Mouse (Mus musculus) embryo, embryonic 11.5 days (tissue): ENCODE results near the gene Thrb.
A peak's percentile ranks its signal among the peaks of the same experiment; 100 is the strongest.

ENCODE experiments used
- DNase-seq: peaks from one replicate; pipeline ENCODE4 v3.0.0-alpha.2; 2012; ENCODE audit warnings: low read depth, low spot score

Thrb gene

GRCm38 (mm10) chr14:17713297-17713904 is 53.3 kb downstream of the Thrb start:
- DNase-seq = no peak

DNA sequence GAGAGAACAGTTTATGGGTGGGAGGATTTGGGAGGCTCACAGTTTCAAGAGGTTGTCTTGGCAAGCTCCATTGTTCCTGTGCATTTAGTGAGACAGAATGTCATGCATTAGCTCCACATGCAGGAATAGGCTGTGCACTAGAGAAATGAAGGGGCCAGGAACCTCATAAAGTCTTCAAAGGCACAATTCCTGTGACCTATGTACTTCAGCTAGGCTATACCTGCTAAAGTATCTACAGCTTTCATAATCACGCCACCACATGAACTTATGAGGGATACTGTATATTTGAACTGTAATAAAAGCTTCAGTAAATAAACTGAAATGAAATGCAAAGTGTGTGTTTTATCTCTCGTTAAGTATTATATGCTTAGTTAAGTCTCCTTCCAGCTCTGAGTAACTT is 59.4 kb downstream of the Thrb start:
- no peak for DNase-seq

DNA sequence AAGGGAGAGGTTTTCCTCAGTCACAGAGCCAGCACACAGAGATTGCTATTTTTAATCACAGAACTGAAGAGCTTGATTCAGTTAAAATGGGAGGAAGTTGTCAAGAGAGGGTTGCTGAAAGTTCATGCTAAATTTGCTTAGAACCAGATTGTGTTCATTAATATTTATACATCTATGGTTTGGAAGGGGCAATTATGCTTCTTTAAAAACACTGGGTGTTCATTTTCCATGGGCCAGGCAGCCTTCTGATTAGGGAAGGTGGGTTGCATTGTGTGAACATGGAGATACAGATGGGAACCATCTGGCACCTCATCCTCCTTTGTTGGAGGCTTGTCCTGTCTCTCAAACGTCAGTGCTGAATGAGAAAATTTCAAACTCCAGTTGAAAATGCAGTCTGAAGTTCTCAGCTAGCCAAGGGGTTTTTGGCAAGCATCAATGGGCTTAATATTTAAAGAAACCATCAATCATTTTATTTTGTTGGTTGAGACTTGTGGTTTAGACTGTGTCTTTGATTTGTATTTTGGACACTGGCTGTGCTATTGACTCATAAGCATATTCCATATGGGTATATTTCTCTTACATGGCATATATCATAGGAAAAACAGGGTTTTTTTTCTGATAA is 62.9 kb downstream of the Thrb start:
- no peak for DNase-seq

- no peak for DNase-seq
Measured at GRCm38 (mm10) chr14:17724577-17724976, 64.5 kb downstream of the Thrb start.

- no peak for DNase-seq
Measured at GRCm38 (mm10) chr14:17726906-17727305, 66.8 kb downstream of the Thrb start.

GRCm38 (mm10) chr14:17727878-17728277 is 67.8 kb downstream of the Thrb start:
- DNase-seq = no peak

DNA sequence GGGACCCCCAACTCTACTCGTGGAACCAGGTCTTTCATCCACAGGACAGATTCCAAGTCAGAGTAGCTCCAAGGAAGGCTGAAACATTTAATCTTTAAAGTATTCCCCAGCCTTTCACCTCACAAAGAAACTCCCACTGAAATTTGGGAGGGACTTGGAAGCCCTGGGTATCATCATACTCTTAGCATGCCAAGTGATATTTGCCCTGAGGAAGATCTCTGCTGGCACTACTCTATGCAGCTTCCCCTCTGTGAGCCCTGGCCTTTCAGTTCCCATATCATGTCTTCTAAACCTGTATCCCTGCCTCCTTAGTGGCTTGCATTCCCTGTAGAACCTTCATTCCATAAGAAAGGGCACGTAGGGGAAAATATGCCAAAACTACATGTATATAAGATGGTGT is 68.8 kb downstream of the Thrb start:
- DNase-seq = no peak

GRCm38 (mm10) chr14:17731020-17731419 is 71.0 kb downstream of the Thrb start:
- DNase-seq = no peak

DNA sequence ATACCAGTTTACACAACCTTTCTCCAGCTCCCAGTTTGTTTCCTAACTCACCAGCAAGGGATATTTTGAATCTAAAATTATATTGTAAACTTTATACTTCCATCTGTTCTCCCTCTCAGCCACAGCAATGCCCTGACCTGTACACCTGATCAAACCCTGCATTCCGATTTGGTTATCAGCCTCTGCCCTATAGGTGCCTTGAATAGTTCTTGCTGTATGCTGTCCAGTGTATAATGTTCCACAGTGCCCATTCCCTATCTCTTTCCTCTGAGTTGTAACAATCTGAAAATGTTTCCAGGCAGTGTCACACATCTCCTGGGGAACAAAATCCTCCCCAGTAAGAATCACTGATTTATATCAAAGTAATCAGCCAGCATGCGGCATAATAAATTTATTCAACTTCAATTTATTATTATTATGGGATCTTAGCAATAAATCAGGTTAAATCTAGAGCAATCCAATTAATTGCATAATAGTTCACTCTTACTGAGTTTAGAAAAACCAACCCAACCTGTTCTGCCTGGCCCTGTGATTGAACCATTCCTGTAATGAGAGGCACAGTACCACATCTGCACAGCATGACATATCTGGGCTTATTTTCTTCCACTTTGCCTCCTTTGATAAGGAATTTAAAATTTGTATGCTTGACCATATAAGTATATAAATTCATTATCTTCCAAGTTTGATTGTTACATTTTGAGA is 73.2 kb downstream of the Thrb start:
- DNase-seq = no peak

DNA sequence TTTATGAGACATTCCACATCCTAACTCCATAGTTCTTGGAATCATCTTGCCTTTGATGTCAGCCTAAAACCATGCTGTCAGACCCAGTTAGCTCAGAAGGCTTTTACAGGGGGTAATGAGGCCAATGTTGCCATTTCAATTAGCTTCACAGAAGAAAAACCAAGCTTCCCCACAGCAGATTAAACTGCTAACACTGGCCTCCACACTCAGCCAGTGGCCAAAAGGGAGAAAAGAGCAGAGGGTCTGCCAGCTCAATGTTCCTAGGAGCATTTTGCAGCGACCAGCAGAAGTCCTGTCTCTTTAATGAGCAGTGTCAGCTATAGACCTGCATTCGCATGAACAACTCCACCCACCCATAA is 73.7 kb downstream of the Thrb start:
- DNase-seq = no peak

DNA sequence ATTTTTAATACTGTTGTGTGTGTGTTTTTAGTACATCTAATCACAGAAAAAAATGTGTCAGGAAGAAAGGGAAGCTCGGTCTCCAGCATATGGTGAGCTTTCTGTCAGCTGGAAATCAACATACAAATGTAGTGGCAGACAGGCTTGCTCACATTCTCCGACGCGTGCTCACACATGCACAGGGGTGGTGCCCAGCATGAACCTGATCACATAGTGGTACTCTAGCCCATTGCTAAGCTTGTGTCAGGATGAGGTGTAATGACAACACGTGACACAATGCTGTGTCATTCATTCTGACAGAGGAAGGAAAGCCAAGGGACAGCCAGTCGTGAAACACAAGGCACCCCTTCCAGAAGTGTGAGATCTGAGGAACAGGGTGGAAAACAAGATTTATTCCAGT is 75.4 kb downstream of the Thrb start:
- DNase-seq = no peak

GRCm38 (mm10) chr14:17740903-17741302 is 80.8 kb downstream of the Thrb start:
- DNase-seq = peak; percentile 13

- DNase-seq = no peak
Measured at GRCm38 (mm10) chr14:17742264-17742663, 82.2 kb downstream of the Thrb start.

DNA sequence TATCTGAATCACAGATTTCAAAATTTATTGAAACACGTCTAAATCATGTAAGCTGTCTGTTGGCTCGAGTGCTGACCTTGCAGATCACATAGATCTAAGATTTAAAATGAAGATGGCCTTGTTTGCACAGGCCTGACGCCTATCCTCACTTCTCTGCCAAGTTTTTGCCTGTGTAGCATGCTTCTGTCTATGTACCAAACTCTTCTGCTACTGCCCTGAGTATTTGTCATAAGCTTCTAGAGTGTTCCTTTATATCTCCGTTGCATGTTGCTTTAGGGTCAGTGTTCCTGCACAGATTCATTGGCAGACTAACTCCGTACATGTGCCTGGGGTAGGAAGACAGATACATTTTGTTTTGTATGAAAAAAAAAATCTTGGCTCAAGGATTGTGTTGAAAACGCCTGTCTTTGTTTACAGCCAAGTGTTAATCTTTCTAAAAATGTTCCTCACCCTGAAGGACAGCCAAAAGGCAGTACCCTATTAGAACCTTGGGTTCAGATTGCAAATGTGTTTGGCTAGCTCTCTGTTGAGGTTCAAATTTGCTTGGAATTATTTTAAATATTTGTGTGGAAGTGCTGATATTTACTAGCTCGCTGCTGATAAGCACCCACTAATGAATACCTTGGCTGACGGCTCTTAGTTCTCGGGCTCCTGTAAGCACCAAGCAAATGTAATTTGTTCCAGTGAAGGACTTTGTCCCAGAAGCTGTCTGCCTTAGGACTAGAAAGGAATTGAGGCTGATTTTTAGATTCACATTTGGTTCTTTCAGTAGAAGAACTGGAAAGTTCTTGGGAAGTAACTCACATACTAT is 83.0 kb downstream of the Thrb start:
- no peak for DNase-seq

DNA sequence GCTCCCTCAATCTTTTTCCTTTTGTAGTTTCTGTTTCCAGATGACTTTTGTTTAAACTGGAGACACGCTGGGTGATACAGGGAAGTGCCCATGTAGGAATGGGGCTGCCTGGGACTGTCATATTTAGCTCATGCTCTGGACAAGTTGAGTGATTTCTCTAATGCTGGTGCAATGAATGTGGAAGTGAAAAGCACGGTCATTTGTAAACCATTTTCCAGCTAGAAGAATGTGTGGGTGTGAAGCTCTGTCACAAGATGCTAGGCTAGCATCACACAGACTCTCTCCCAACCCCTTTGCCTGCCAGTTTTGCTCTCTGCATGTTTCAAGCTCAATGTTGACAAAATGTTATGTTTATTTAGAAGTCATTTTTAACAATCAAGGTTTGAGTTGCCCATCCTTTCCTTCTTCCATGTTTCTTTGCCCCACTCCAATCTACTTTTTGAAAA is 83.7 kb downstream of the Thrb start:
- DNase-seq = no peak

- no peak for DNase-seq
Measured at GRCm38 (mm10) chr14:17747922-17748321, 87.9 kb downstream of the Thrb start.

- no peak for DNase-seq
Measured at GRCm38 (mm10) chr14:17748945-17749344, 88.9 kb downstream of the Thrb start.

GRCm38 (mm10) chr14:17751911-17752310 is 91.8 kb downstream of the Thrb start:
- no peak for DNase-seq

- no peak for DNase-seq
Measured at GRCm38 (mm10) chr14:17753429-17753828, 93.4 kb downstream of the Thrb start.

GRCm38 (mm10) chr14:17756732-17757131 is 96.7 kb downstream of the Thrb start:
- DNase-seq = no peak

- DNase-seq = no peak
Measured at GRCm38 (mm10) chr14:17767987-17768386, 107.9 kb downstream of the Thrb start.

DNA sequence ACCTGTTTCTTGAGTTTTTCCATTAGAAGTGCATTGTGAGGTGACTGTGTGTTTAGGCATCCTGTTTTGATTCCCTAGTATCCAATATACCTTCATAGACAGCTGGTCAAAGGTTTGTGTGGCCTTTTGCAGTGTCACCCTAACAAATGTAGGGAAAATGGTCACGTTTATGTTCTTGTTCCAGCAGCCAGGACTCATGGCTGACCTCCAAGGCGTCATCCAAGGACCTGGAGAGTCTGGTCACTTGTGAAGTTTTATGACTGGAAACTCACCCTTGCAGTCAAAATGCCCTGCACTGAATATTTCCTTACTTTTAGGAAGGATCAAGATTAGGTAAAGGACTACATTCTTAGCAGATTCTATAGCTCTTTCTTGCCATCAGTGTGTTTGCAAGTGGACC is 114.3 kb downstream of the Thrb start:
- no peak for DNase-seq
